Comparison of ENCODE assay signal across 7 mouse cellular contexts in the genomic region with DNA sequence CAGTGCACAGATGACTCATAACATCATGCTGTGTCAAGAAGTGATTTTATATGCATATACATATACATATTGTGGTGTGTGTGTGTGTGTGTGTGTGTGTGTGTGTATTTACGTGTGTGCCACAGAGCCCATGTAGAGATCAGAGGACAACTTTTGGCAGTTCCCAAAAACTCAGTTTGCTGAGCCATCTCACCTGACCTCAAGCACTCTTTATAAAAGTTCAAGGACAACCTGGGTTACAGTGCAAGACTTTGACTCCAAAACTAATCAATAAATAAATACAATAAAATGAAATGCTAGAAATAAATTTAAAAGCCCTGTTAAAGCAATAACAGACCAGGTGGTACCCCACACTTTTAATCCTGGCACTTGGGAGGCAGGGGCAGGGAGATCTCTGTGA. TPM values are rescaled to one million over a fixed set of nuclear protein-coding genes. Genes with fewer than 3 reads are reported as not detected.
DNase-seq lines count a peak whose midpoint lies in the region; ATAC-seq lines count a peak whose summit lies in the region.

No protein-coding gene starts in this region.

- H3K4me2 ChIP-seq in lung, embryonic 16.5 days (ENCODE audit: low read depth, low read length), result peak overlapping the region; percentile 99
- H3K4me2 ChIP-seq in forebrain, embryonic 11.5 days (ENCODE audit: low read depth, low read length, severe bottlenecking), result peak overlapping the region; percentile 83
- peak overlapping the region; percentile 98 for H3K4me2 ChIP-seq in limb, embryonic 13.5 days (replicated peaks)
- peak overlapping the region; percentile 99 for H3K4me2 ChIP-seq in stomach, embryonic 14.5 days (replicated peaks; ENCODE audit: low read depth, low read length)

- H3K36me3 ChIP-seq in lung, embryonic 16.5 days (ENCODE audit: control insufficient read depth, insufficient read depth, low read length), result no peaks in the 10 kb centered on the region
- no peaks in the 10 kb centered on the region for H3K36me3 ChIP-seq in forebrain, embryonic 11.5 days (ENCODE audit: control insufficient read depth, insufficient read depth, low read length)
- H3K36me3 ChIP-seq in limb, embryonic 13.5 days, result no peaks in the 10 kb centered on the region
- H3K36me3 ChIP-seq in stomach, embryonic 14.5 days (ENCODE audit: control insufficient read depth, insufficient read depth, low read length), result no peaks in the 10 kb centered on the region

- 88% methylated on average over 1 of the region's 1 CpGs for WGBS in lung, embryonic 16.5 days
- WGBS in forebrain, embryonic 11.5 days, result 85% methylated on average over 1 of the region's 1 CpGs
- WGBS in limb, embryonic 13.5 days, result 67% methylated on average over 1 of the region's 1 CpGs
- WGBS in stomach, embryonic 14.5 days, result 67% methylated on average over 1 of the region's 1 CpGs

- no peak for ATAC-seq in lung, embryonic 16.5 days (ENCODE audit: low read depth)
- ATAC-seq in forebrain, embryonic 11.5 days (replicated peaks; ENCODE audit: low FRiP score), result no peak
- no peak for ATAC-seq in limb, embryonic 13.5 days (ENCODE audit: low FRiP score, low read depth)
- ATAC-seq in stomach, embryonic 14.5 days (ENCODE audit: insufficient number of reproducible peaks, insufficient read depth, low FRiP score, low read depth), result no peak
- no peak for ATAC-seq in activated CD4-positive, CD25-positive, alpha-beta regulatory T cell, adult 4 months

- no peak overlapping the region for H3K27ac ChIP-seq in lung, embryonic 16.5 days (ENCODE audit: low read length)
- no peak overlapping the region for H3K27ac ChIP-seq in forebrain, embryonic 11.5 days (ENCODE audit: low read depth, low read length)
- H3K27ac ChIP-seq in limb, embryonic 13.5 days, result no peak overlapping the region
- H3K27ac ChIP-seq in stomach, embryonic 14.5 days (ENCODE audit: low read length), result no peak overlapping the region

- H3K9ac ChIP-seq in lung, embryonic 16.5 days (ENCODE audit: low read length), result peak overlapping the region; percentile 78
- peak overlapping the region; percentile 57; the same call in 1 of the 2 replicates for H3K9ac ChIP-seq in forebrain, embryonic 11.5 days (ENCODE audit: low read length)
- peak overlapping the region; percentile 75 for H3K9ac ChIP-seq in limb, embryonic 13.5 days
- H3K9ac ChIP-seq in stomach, embryonic 14.5 days (replicated peaks; ENCODE audit: low read depth, low read length), result peak overlapping the region; percentile 63; the same call in 1 of the 2 replicates

- no peaks in the 10 kb centered on the region for H3K27me3 ChIP-seq in lung, embryonic 16.5 days (ENCODE audit: control insufficient read depth, insufficient read depth, low read depth, low read length)
- peaks cover 10% of the 10 kb centered on the region for H3K27me3 ChIP-seq in forebrain, embryonic 11.5 days (ENCODE audit: control insufficient read depth, insufficient read depth, low read length)
- H3K27me3 ChIP-seq in limb, embryonic 13.5 days, result peaks cover 11% of the 10 kb centered on the region; the same call in 1 of the 2 replicates
- no peaks in the 10 kb centered on the region for H3K27me3 ChIP-seq in stomach, embryonic 14.5 days (ENCODE audit: control insufficient read depth, insufficient read depth, low read length)

- no peak for DNase-seq in lung, postnatal 25 days (ENCODE audit: low spot score)
- DNase-seq in forebrain, embryonic 11.5 days (ENCODE audit: low spot score), result no peak
- DNase-seq in urinary bladder, postnatal 10 days (ENCODE audit: low spot score), result no peak

- H3K4me3 ChIP-seq in lung, embryonic 16.5 days (ENCODE audit: low read length), result peak overlapping the region; percentile 74
- peak overlapping the region; percentile 43 for H3K4me3 ChIP-seq in forebrain, embryonic 11.5 days (ENCODE audit: low read depth, low read length)
- peak overlapping the region; percentile 62 for H3K4me3 ChIP-seq in limb, embryonic 13.5 days
- peak overlapping the region; percentile 68 for H3K4me3 ChIP-seq in stomach, embryonic 14.5 days (ENCODE audit: low read depth, low read length)

- H3K9me3 ChIP-seq in lung, embryonic 16.5 days (ENCODE audit: control insufficient read depth, low read length), result no peaks in the 10 kb centered on the region
- no peaks in the 10 kb centered on the region for H3K9me3 ChIP-seq in forebrain, embryonic 11.5 days (ENCODE audit: control insufficient read depth, low read length)
- H3K9me3 ChIP-seq in limb, embryonic 13.5 days, result no peaks in the 10 kb centered on the region
- no peaks in the 10 kb centered on the region for H3K9me3 ChIP-seq in stomach, embryonic 14.5 days (ENCODE audit: control insufficient read depth, low read depth, low read length)

- peaks cover 14% of the 10 kb centered on the region; the same call in 1 of the 2 replicates for H3K4me1 ChIP-seq in lung, embryonic 16.5 days (replicated peaks; ENCODE audit: control insufficient read depth, insufficient read depth, low read length)
- H3K4me1 ChIP-seq in forebrain, embryonic 11.5 days (replicated peaks; ENCODE audit: control insufficient read depth, insufficient read depth, low read length), result peaks cover 4% of the 10 kb centered on the region; the same call in 1 of the 2 replicates
- peaks cover 16% of the 10 kb centered on the region for H3K4me1 ChIP-seq in limb, embryonic 13.5 days
- peaks cover 9% of the 10 kb centered on the region; the same call in 1 of the 2 replicates for H3K4me1 ChIP-seq in stomach, embryonic 14.5 days (ENCODE audit: control insufficient read depth, insufficient read depth, low read length)

RNA-seq across cellular contexts. Expression of gene Slc25a42, which starts 0.8 kb away (rescaled TPM):
- polyA plus RNA-seq in lung, embryonic 16.5 days (2015; fragmentation: Nextera tagmentation; extraction: Ambion mirVana), result 5.1 and 5.2 TPM in 2 replicates
- 1.9 and 2.5 TPM in 2 replicates for polyA plus RNA-seq in forebrain, embryonic 11.5 days (2014; fragmentation: Nextera tagmentation; extraction: Ambion mirVana)
- polyA plus RNA-seq in limb, embryonic 13.5 days (2015; fragmentation: Nextera tagmentation; extraction: Ambion mirVana), result 4.0 and 4.6 TPM in 2 replicates
- 3.9 and 4.2 TPM in 2 replicates for polyA plus RNA-seq in stomach, embryonic 14.5 days (2014; fragmentation: Nextera tagmentation; extraction: Ambion mirVana)
- 1 to 10 TPM; 4.9 to 6.3 TPM for polyA plus RNA-seq in activated CD4-positive, CD25-positive, alpha-beta regulatory T cell, adult 4 months (2017; shearing (Covaris generic))

RNA-seq across cellular contexts. Expression of gene Sugp2, which starts 22.8 kb away (rescaled TPM):
- polyA plus RNA-seq in lung, embryonic 16.5 days (2015; fragmentation: Nextera tagmentation; extraction: Ambion mirVana), result 29.9 and 30.9 TPM in 2 replicates
- polyA plus RNA-seq in forebrain, embryonic 11.5 days (2014; fragmentation: Nextera tagmentation; extraction: Ambion mirVana), result 60.4 and 74.7 TPM in 2 replicates
- polyA plus RNA-seq in limb, embryonic 13.5 days (2015; fragmentation: Nextera tagmentation; extraction: Ambion mirVana), result 37.0 and 40.5 TPM in 2 replicates
- polyA plus RNA-seq in stomach, embryonic 14.5 days (2014; fragmentation: Nextera tagmentation; extraction: Ambion mirVana), result 30.7 and 34.6 TPM in 2 replicates
- 10 to 100 TPM; 18.7 to 23.3 TPM for polyA plus RNA-seq in activated CD4-positive, CD25-positive, alpha-beta regulatory T cell, adult 4 months (2017; shearing (Covaris generic))

RNA-seq across cellular contexts. Expression of gene Armc6, which starts 23.0 kb away (rescaled TPM):
- polyA plus RNA-seq in lung, embryonic 16.5 days (2015; fragmentation: Nextera tagmentation; extraction: Ambion mirVana), result 22.4 and 24.5 TPM in 2 replicates
- 31.2 and 35.7 TPM in 2 replicates for polyA plus RNA-seq in forebrain, embryonic 11.5 days (2014; fragmentation: Nextera tagmentation; extraction: Ambion mirVana)
- 25.5 and 26.2 TPM in 2 replicates for polyA plus RNA-seq in limb, embryonic 13.5 days (2015; fragmentation: Nextera tagmentation; extraction: Ambion mirVana)
- polyA plus RNA-seq in stomach, embryonic 14.5 days (2014; fragmentation: Nextera tagmentation; extraction: Ambion mirVana), result 23.2 and 27.0 TPM in 2 replicates
- 1 to 10 TPM; 6.6 to 7.6 TPM for polyA plus RNA-seq in activated CD4-positive, CD25-positive, alpha-beta regulatory T cell, adult 4 months (2017; shearing (Covaris generic))

RNA-seq across cellular contexts. Expression of gene Tmem161a, which starts 39.1 kb away (rescaled TPM):
- 68.8 and 69.9 TPM in 2 replicates for polyA plus RNA-seq in lung, embryonic 16.5 days (2015; fragmentation: Nextera tagmentation; extraction: Ambion mirVana)
- 42.5 and 45.1 TPM in 2 replicates for polyA plus RNA-seq in forebrain, embryonic 11.5 days (2014; fragmentation: Nextera tagmentation; extraction: Ambion mirVana)
- 66.5 and 70.6 TPM in 2 replicates for polyA plus RNA-seq in limb, embryonic 13.5 days (2015; fragmentation: Nextera tagmentation; extraction: Ambion mirVana)
- polyA plus RNA-seq in stomach, embryonic 14.5 days (2014; fragmentation: Nextera tagmentation; extraction: Ambion mirVana), result 45.3 and 49.4 TPM in 2 replicates
- polyA plus RNA-seq in activated CD4-positive, CD25-positive, alpha-beta regulatory T cell, adult 4 months (2017; shearing (Covaris generic)), result 10 to 100 TPM; 17.4 to 27.3 TPM
